Mouse (Mus musculus) intestine, postnatal 0 days (tissue): ENCODE data around the gene Stau1. TPM values are rescaled to one million over a fixed set of nuclear protein-coding genes. Genes with fewer than 3 reads are reported as not detected.

ENCODE experiments used
- ATAC-seq: fragments of 200-750 bp; cut with Nextera tagmentation; 2 replicates; pipeline ENCODE4 v1.8.0; 2017; ENCODE audit warnings: mild to moderate bottlenecking, moderate TSS enrichment, moderate library complexity
- H3K27ac ChIP-seq: fragments of 300-500 bp; sonication (generic); 2 replicates; pipeline ENCODE4 v1.5.1; 2014; ENCODE audit warnings: mild to moderate bottlenecking, low read depth, low read length, moderate library complexity
- H3K27me3 ChIP-seq: fragments of 300-500 bp; sonication (generic); replicated peaks from 2 replicates; pipeline ENCODE4 v1.6.1; 2014; ENCODE audit warnings: low read length, mixed read lengths; ENCODE audit not compliant: control insufficient read depth, insufficient read depth
- H3K36me3 ChIP-seq: fragments of 300-500 bp; sonication (generic); 2 replicates; pipeline ENCODE4 v1.6.1; 2014; ENCODE audit warnings: mild to moderate bottlenecking, moderate library complexity; ENCODE audit not compliant: control insufficient read depth, insufficient read depth
- H3K4me1 ChIP-seq: fragments of 300-500 bp; sonication (generic); replicated peaks from 2 replicates; pipeline ENCODE4 v1.6.1; 2014; ENCODE audit warnings: antibody characterized with exemption, low read length, mixed read lengths; ENCODE audit not compliant: control insufficient read depth, insufficient read depth
- H3K4me2 ChIP-seq: fragments of 300-500 bp; sonication (generic); replicated peaks from 2 replicates; pipeline ENCODE4 v1.6.1; 2014; ENCODE audit warnings: low read depth, mild to moderate bottlenecking, moderate library complexity
- H3K4me3 ChIP-seq: fragments of 300-500 bp; sonication (generic); 2 replicates; pipeline ENCODE4 v1.5.1; 2014; ENCODE audit warnings: low read depth, low read length
- H3K9ac ChIP-seq: fragments of 300-500 bp; sonication (generic); 2 replicates; pipeline ENCODE4 v1.6.1; 2014; ENCODE audit warnings: mild to moderate bottlenecking, low read depth, low read length
- H3K9me3 ChIP-seq: fragments of 300-500 bp; sonication (generic); 2 replicates; pipeline ENCODE4 v1.6.1; 2016; ENCODE audit warnings: mixed run types; ENCODE audit not compliant: control insufficient read depth
- CTCF ChIP-seq: sonication (generic); IDR thresholded peaks from 2 replicates; pipeline ENCODE4 v1.5.1; 2016; ENCODE audit warnings: low read depth, mild to moderate bottlenecking, control low read depth, antibody characterized with exemption, moderate library complexity
- WGBS: fragments of 180-500 bp; shearing (Covaris S2); extraction: QIAGEN DNeasy Blood & Tissue Kit; methylation state at CpG from one replicate; pipeline ENCODE4 v1.1.7; 2014; 5-methylcytosine and 5-hydroxymethylcytosine counted together
- polyA plus RNA-seq: library from polyadenylated mRNA; unstranded; fragments of >200 nt; fragmentation: Nextera tagmentation; extraction: Ambion mirVana; gene quantifications from 2 replicates; pipeline ENCODE4 v1.2.1, GENCODE M21; 2015

Gene Stau1
- polyA plus RNA-seq, 1 experiment from 2014 or later = 30.0 TPM

- H3K4me3 ChIP-seq = no peak overlapping the region
- ATAC-seq = no peak
- H3K27ac ChIP-seq = no peak overlapping the region
- peaks cover 83% of the 10 kb centered on the region for H3K36me3 ChIP-seq
- H3K4me2 ChIP-seq = no peak overlapping the region
- 95% methylated on average over 4 of the region's 4 CpGs for WGBS
- peak; percentile 35; the same call in 1 of the 2 replicates for TF ChIP-seq CTCF
- H3K9ac ChIP-seq = no peak overlapping the region
- H3K27me3 ChIP-seq = no peaks in the 10 kb centered on the region
- no peaks in the 10 kb centered on the region for H3K4me1 ChIP-seq
- H3K9me3 ChIP-seq = no peaks in the 10 kb centered on the region
Measured at GRCm38 (mm10) chr2:167030507-167030906, 34.4 kb upstream of the Stau1 start.

- Histone ChIP-seq H3K4me1 (no peaks in the 10 kb centered on the region), H3K4me3 (no peak overlapping the region), H3K27ac (no peak overlapping the region), H3K36me3 (peaks cover 78% of the 10 kb centered on the region), H3K9ac (no peak overlapping the region), H3K9me3 (no peaks in the 10 kb centered on the region), H3K4me2 (no peak overlapping the region), H3K27me3 (no peaks in the 10 kb centered on the region)
- WGBS = 92% methylated on average over 7 of the region's 7 CpGs
- no peak for ATAC-seq
- no peak for TF ChIP-seq CTCF
Measured at GRCm38 (mm10) chr2:167028553-167028952, 32.5 kb upstream of the Stau1 start.

- no peaks in the 10 kb centered on the region for H3K9me3 ChIP-seq
- 92% methylated on average over 10 of the region's 10 CpGs for WGBS
- TF ChIP-seq CTCF = no peak
- peaks cover 9% of the 10 kb centered on the region; the same call in 1 of the 2 replicates for H3K4me1 ChIP-seq
- H3K4me3 ChIP-seq = no peak overlapping the region
- H3K27me3 ChIP-seq = no peaks in the 10 kb centered on the region
- no peak overlapping the region for H3K4me2 ChIP-seq
- no peak for ATAC-seq
- H3K27ac ChIP-seq = no peak overlapping the region
- H3K9ac ChIP-seq = no peak overlapping the region
- peaks cover 53% of the 10 kb centered on the region for H3K36me3 ChIP-seq
Measured at GRCm38 (mm10) chr2:167019396-167019795, 23.3 kb upstream of the Stau1 start.

GRCm38 (mm10) chr2:167015382-167015718 is 19.3 kb upstream of the Stau1 start:
- Histone ChIP-seq H3K4me2 (peak overlapping the region; percentile 82), H3K4me3 (peak overlapping the region; percentile 97), H3K4me1 (peaks cover 9% of the 10 kb centered on the region; the same call in 1 of the 2 replicates), H3K36me3 (peaks cover 20% of the 10 kb centered on the region), H3K9ac (peak overlapping the region; percentile 82), H3K27ac (no peak overlapping the region; the same call in 1 of the 2 replicates), H3K27me3 (no peaks in the 10 kb centered on the region), H3K9me3 (no peaks in the 10 kb centered on the region)
- under 1% methylated on average over 12 of the region's 21 CpGs for WGBS
- TF ChIP-seq CTCF = no peak
- ATAC-seq = peak; percentile 62

GRCm38 (mm10) chr2:167014702-167015381 is 18.7 kb upstream of the Stau1 start, which contains the start of gene Ddx27:
Gene Ddx27 (plus strand): TSS chr2:167015193.
- no peaks in the 10 kb centered on the region for H3K27me3 ChIP-seq
- TF ChIP-seq CTCF = peak; percentile 11; the same call in 1 of the 2 replicates
- peaks cover 9% of the 10 kb centered on the region; the same call in 1 of the 2 replicates for H3K4me1 ChIP-seq
- peaks cover 15% of the 10 kb centered on the region for H3K36me3 ChIP-seq
- peak within 1 kb of the TSS; percentile 82 for H3K4me2 ChIP-seq
- H3K9ac ChIP-seq = peak within 1 kb of the TSS; percentile 82
- H3K4me3 ChIP-seq = peak within 1 kb of the TSS; percentile 97
- WGBS = under 1% methylated on average over 37 of the region's 37 CpGs
- H3K27ac ChIP-seq = peak within 1 kb of the TSS; percentile 65
- ATAC-seq = peak; percentile 88
- H3K9me3 ChIP-seq = no peaks in the 10 kb centered on the region

- H3K27ac ChIP-seq = no peak overlapping the region
- no peaks in the 10 kb centered on the region for H3K9me3 ChIP-seq
- WGBS = 84% methylated on average over 3 of the region's 3 CpGs
- no peak overlapping the region for H3K4me3 ChIP-seq
- TF ChIP-seq CTCF = no peak
- H3K4me2 ChIP-seq = no peak overlapping the region
- H3K36me3 ChIP-seq = no peaks in the 10 kb centered on the region
- no peaks in the 10 kb centered on the region for H3K4me1 ChIP-seq
- no peak for ATAC-seq
- H3K27me3 ChIP-seq = no peaks in the 10 kb centered on the region
- H3K9ac ChIP-seq = no peak overlapping the region
Measured at GRCm38 (mm10) chr2:167010546-167010945, 14.4 kb upstream of the Stau1 start.
